Mouse (Mus musculus) granulocyte monocyte progenitor cell, adult 5-6 weeks (primary cell): ENCODE results near the gene Olfm3. TPM values are rescaled to one million over a fixed set of nuclear protein-coding genes. Genes with fewer than 3 reads are reported as not detected.

ENCODE experiments used
- ATAC-seq: replicated peaks from 2 replicates; pipeline ENCODE4 v1.8.0; 2016; ENCODE audit warnings: mild to moderate bottlenecking, moderate TSS enrichment, inconsistent platforms; ENCODE audit not compliant: poor library complexity, severe bottlenecking
- total RNA-seq, 2 experiments: library from RNA; stranded (forward) in 1 of 2; stranded (reverse) in 1 of 2; fragments of 200-712, 200-1000 nt in 1 of 2; fragments of >200 nt in 1 of 2; fragmentation: Nextera tagmentation in 1 of 2; gene quantifications; 2 replicates each; pipeline ENCODE4 v1.2.3; 2014 to 2017

The Olfm3 gene
- not detected in 2 replicates for total RNA-seq (2014; fragmentation: Nextera tagmentation)
- total RNA-seq (2017): not detected in 2 replicates

DNA sequence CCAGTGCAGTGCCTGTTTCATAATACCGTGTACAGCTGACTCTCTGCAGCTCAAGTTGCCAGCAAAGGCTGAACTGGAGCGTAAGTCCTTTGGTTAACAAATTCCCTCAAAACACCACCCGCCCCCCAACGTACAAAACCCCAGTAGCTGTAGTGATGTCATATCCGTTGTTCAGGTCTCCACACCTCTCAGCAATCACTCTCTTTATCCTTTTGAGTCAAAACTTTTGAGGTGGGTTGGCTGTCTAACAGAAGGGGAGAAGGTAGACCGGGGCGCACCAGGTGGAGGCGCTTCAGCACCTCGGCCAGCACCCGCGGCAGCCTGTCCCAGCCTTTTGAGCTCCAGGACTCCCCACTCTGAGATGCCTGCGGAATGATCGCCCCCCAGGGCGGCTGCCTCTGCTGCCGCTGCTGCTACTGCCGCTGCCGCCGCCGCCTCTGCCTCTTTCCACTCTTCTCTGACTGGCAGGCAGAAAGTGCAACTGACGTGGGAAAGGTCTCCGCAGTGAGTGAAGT, at the start of gene Olfm3:
Gene Olfm3, plus strand, starts transcription at position 155 of the 515 bp plus-strand sequence.
- ATAC-seq: peak; percentile 65

- peak; percentile 94 for ATAC-seq
Observed at GRCm38 (mm10) chr3:114889764-114890163, 14.1 kb upstream of the Olfm3 start.

GRCm38 (mm10) chr3:114904633-114905423, 950 bp downstream of the Olfm3 start:
- no peak for ATAC-seq

DNA sequence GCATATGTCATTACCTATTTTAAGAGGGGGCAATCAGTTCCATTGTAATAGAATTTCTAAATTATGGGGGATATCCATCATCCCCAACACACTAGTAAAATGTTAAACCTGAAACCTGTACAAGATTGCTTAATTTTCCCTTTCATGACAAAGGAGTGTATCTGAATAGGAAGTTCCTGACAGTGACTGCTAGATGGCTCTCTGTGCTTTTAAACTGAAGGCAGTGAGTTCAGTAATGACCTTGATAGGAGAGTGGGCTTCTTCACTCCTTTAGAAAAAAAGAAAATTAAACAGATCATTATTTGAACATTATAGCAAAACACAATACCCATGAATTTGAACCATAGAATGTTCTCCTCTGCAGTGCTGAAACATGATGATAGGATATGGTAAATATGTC, 3.7 kb downstream of the Olfm3 start:
- ATAC-seq: no peak

- ATAC-seq: no peak
Observed at GRCm38 (mm10) chr3:114908846-114909245, 5.0 kb downstream of the Olfm3 start.

- no peak for ATAC-seq
Observed at GRCm38 (mm10) chr3:114920102-114920501, 16.2 kb downstream of the Olfm3 start.

GRCm38 (mm10) chr3:114929605-114930004, 25.7 kb downstream of the Olfm3 start:
- no peak for ATAC-seq

GRCm38 (mm10) chr3:114930336-114930735, 26.5 kb downstream of the Olfm3 start:
- ATAC-seq: no peak

DNA sequence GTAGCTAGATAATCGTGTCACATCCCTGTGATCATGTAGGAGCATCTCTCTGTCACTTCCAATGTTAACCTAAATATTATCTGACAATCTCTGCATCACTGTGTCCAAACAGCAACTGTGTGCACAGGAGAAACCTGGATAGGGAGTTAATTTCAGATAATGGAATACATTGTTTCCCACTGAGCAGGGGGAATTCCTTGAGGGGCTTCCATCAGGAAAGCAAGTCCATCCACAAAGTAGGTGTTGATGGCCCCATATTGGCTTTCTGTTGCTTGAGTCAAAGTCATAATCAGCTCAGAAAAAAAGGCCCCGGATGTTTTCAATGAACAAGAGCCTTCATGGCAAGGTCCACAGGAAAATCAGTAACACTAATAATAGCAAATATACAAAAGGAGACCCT, 26.9 kb downstream of the Olfm3 start:
- no peak for ATAC-seq

DNA sequence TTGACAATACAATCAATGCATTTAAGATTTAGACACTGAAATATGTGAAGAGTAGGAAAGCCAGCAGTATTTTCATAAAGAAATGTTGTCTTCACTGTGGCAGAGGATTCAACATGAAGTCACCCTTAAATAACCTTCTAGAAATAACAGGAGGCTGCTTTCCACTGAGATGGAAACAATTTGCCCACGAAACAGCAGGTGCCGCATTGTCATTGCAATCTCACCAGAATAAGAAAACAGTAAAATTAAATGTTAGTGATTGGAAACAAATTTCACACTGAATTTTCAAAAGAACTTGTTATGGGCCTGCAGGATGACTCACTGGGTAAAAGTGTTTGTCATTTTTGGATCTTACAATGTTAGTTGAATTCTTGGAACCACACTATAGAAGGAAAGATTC, 29.0 kb downstream of the Olfm3 start:
- no peak for ATAC-seq

DNA sequence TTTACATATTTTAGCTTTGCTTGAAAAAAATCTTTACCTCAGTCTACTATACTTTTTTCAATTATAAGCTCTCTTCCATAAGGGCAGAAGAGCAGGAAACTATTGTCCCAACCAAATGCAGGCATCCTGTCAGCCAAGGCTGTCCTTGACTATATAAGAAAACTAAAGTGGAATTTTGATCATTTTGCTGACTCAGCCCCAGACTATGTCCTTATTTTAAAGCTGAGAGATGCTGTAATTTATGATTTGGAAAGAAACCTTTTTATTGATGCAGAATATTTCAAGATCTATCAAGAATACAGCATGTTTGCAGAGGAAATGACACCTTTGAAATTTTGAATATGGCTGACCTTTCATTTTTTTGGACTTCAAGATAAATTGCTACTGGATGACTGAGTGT, 51.0 kb downstream of the Olfm3 start:
- ATAC-seq: no peak

DNA sequence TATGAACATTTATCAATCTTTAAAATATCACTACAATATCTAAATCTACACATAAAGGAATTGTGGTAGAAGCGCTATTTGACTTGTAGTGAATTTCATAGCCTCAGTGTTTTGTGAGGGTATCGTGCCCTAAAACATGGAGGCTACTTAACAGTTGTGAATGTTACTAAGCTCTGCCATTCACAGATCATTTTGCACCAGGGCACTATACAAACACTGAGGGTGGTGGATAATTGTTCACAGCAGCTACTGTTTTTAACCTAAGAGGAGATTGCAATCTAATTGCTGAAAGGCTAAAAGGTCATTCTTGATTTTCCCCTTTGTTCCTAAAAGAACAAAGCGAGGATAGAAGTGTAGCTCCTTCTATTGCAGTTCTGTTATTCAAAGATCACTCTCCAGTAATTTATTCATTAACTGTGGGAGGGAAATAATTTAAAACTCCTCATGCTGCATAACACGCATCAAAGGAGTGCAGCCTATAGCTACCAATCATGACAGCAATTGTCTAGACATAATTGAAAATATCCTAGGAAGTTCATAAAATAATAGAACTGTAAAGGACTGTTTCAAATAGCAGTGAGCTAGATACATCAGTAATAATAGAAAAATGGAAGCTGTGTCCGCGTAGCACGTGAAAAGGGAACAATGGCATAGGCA, 55.6 kb downstream of the Olfm3 start:
- no peak for ATAC-seq

GRCm38 (mm10) chr3:114962316-114963083, 58.6 kb downstream of the Olfm3 start:
- no peak for ATAC-seq

DNA sequence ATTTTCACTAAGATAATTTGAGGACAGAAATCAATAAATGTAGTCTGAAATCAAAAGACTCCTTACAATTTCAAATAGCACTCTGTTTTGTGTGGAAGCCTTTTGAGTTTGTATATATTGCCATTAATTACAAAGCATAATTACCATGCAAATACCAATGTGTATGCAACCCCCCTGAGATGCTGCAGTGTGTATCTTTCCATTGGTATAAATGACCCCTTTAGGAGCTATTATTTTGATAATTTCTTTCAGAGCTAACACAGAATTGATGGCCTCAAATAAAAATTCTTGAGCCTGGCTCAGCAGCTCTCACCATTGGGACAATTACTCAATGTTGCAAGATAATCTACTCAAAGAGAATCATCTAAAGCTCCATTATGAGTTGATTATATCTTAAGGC, 67.3 kb downstream of the Olfm3 start:
- no peak for ATAC-seq

DNA sequence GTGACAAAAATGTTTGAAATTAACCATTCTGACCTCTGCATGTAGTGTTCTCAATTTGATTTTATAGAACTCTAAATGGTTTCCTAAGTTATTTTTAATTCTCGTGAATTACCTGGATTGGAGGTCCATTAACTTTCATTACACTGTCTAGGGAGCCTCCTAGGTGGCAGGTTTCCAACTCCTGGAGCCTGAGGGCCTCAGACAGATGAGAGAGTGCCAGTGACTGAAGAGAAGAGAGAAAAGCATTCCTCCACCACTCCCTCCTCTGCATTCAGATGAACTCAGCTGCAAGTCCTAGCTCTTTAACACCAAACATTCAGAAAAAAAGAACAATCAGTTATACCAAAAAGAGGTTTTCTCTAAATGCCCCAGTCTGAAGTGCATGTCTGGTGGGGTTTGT, 68.6 kb downstream of the Olfm3 start:
- ATAC-seq: no peak

- ATAC-seq: no peak
Observed at GRCm38 (mm10) chr3:114990828-114991227, 87.0 kb downstream of the Olfm3 start.

DNA sequence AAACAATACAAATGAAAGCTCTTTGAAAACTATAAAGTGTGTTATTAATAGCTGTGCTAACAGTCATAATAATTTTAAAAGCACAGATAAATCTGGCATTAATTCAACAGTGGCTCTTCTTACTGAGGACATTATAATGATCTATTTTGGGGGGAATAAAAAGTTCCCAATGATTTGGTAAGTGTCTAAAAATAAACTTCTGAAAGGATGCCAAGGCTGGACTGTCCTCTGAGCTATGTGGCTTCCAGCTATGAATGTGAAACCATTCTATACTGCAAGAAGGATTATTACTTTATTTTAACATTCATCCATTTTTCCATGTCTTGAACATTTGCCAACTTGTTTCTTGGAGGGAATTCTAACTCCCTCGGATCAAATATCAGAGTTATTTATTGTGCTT, 92.1 kb downstream of the Olfm3 start:
- ATAC-seq: no peak

DNA sequence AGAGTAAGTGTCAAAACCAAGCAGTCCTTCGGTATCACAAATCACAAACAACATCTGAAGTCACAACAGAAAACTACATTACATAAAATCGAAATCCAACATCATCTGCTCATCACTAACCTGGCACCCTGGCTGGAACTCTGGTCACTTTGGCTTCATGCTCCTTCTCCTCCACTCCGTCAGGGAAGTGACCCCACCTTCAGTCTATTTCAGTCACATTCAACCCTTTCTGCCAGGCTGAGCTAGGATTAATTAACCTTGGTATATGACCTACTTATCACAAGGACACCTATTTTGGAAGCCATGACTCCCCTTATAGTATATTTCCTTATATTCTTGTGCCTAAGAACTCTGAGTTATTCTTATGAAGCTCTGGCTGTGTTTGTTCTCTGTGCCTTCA, 123.7 kb downstream of the Olfm3 start:
- no peak for ATAC-seq

- no peak for ATAC-seq
Observed at GRCm38 (mm10) chr3:115028046-115028445, 124.2 kb downstream of the Olfm3 start.

- no peak for ATAC-seq
Observed at GRCm38 (mm10) chr3:115028611-115029010, 124.7 kb downstream of the Olfm3 start.

GRCm38 (mm10) chr3:115049060-115049459, 145.2 kb downstream of the Olfm3 start:
- ATAC-seq: no peak
